Mouse (Mus musculus): ENCODE results near the gene Setx. TPM values are rescaled to one million over a fixed set of nuclear protein-coding genes. Genes with fewer than 3 reads are reported as not detected.

The Setx gene
- polyA plus RNA-seq, 1 experiment from 2014 or later: 14.0 TPM

DNA sequence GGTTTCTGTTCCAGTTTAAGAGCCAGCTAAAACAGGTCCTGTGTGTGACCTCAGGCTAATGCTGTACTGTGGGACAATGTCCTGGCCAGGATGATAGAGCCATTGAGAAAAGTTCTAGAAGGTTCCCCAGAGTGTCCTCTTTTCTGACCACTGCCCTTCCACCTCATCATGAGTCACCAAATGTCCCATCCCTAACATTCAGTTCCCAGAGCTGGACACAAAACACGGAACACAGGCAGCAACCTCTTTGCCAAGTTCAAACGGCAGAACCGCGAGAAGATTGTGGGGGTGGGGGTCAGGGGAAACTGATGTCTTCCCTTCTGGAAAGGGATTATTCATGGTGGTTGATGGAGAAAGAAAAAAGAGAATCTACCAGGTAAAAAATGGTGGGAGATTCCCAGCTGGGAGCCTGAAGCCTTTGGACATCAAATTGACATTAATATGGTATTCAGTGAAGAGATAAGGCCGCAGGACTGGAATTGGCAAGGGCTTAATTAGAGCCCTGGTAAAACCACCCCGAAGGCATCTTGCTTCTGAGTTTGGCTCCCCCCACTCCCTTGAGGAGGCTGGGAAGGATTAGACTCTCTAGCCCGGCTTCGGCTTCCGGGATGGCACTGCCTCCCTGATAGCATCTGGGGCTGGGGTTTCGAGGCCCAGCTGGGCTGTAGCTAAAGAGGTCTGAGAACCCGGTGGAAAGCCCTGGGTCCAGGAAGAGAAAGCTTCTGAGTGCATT, 77.4 kb downstream of the Setx start:
- DNase-seq (ENCODE audit: low spot score): no peak
- WGBS: 57% methylated on average over 11 of the region's 11 CpGs
- Histone ChIP-seq H3K4me3 (no peak overlapping the region), H3K27ac (replicated peaks) (no peak overlapping the region), H3K9me3 (no peaks in the 10 kb centered on the region), H3K36me3 (replicated peaks) (no peaks in the 10 kb centered on the region), H3K27me3 (replicated peaks; ENCODE audit: low read depth, poor library complexity, severe bottlenecking) (peaks cover 54% of the 10 kb centered on the region), H3K4me1 (peaks cover 7% of the 10 kb centered on the region; the same call in 1 of the 2 replicates)

DNA sequence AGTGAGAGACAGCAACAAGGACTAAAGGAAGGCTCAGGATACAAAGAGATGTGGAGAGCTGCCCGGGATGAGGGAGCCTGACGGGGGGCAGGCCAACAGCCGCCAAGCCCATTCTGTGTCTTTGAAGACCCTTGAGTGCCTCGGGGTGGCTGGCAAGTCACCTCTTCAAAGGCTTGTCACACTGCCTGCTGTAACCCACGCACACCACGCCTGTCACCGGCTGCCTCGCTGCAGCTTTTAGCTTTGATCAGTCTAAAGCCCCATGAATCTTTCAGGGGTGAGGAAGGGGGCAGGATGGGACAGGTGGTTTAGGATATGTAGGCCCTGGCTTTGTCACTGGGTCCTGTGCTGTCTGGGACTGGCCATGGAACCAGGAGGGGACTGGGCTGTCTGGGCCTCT, 82.2 kb downstream of the Setx start:
- Histone ChIP-seq H3K4me1 (peaks cover 7% of the 10 kb centered on the region; the same call in 1 of the 2 replicates), H3K36me3 (replicated peaks) (no peaks in the 10 kb centered on the region), H3K27ac (replicated peaks) (no peak overlapping the region), H3K9me3 (no peaks in the 10 kb centered on the region), H3K4me3 (no peak overlapping the region), H3K27me3 (replicated peaks; ENCODE audit: low read depth, poor library complexity, severe bottlenecking) (peaks cover 27% of the 10 kb centered on the region)
- WGBS: 29% methylated on average over 8 of the region's 8 CpGs
- no peak for DNase-seq (ENCODE audit: low spot score)

DNA sequence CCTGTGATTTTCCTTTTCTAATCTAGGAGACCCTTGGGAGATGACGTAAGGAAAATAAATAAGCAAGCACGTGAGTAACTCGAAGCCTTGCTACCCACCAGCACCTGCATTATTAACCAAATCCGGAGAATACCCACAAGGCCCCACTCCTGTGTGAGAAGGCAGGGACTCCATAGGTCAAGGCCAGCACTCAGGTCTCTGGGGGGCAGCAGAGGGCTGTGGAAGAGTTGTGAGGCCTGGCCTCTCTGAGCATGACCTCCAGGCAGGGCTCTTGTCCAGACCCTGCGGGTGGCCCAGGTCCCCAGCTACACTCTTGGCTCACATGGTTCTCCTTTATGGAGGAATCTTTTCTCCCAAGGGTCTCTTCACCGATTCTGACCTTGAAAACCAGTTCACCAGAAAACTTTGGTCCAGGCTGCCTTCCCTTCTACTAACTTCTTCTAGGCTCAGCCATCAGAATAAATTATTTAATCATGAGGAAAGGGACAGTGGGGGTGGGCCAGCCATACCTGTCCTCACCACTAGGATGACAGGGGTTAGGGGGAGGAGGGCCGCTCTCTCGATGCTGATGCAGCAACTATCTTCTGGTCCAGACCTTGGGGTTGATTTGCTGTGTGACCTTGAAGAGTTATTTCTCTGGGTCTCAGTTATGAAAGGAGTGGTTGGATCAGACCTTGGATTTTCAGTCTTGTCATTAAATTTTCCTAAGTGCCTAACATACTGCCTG, 92.5 kb downstream of the Setx start:
- Histone ChIP-seq H3K27me3 (replicated peaks; ENCODE audit: low read depth, poor library complexity, severe bottlenecking) (no peaks in the 10 kb centered on the region), H3K27ac (replicated peaks) (no peak overlapping the region), H3K36me3 (replicated peaks) (no peaks in the 10 kb centered on the region), H3K4me3 (no peak overlapping the region), H3K9me3 (no peaks in the 10 kb centered on the region), H3K4me1 (peaks cover 16% of the 10 kb centered on the region)
- 51% methylated on average over 8 of the region's 8 CpGs for WGBS
- DNase-seq (ENCODE audit: low spot score): peak; percentile 59

DNA sequence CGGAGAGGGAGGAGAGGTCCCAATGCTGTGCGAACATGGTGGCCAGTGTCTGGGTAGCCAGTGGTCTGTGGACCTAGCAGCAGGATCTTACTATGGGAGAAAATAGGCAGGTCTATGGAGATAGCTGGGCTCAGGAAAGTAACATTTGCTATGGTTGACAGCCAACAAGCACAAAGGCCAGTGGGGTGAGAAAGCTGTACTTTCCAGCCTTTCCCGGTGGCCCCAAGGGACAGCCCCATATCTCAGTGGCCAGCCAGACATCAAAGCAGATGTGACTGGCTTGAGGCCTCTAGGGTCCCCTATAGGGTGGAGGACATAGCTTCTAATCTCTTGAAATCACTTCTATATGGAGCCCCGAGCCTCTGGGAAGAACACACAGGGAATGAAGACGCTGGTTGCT, 93.1 kb downstream of the Setx start:
- 91% methylated on average over 5 of the region's 5 CpGs for WGBS
- Histone ChIP-seq H3K27ac (replicated peaks) (no peak overlapping the region), H3K36me3 (replicated peaks) (no peaks in the 10 kb centered on the region), H3K9me3 (no peaks in the 10 kb centered on the region), H3K4me3 (no peak overlapping the region), H3K4me1 (peaks cover 19% of the 10 kb centered on the region), H3K27me3 (replicated peaks; ENCODE audit: low read depth, poor library complexity, severe bottlenecking) (no peaks in the 10 kb centered on the region)
- DNase-seq (ENCODE audit: low spot score): no peak

DNA sequence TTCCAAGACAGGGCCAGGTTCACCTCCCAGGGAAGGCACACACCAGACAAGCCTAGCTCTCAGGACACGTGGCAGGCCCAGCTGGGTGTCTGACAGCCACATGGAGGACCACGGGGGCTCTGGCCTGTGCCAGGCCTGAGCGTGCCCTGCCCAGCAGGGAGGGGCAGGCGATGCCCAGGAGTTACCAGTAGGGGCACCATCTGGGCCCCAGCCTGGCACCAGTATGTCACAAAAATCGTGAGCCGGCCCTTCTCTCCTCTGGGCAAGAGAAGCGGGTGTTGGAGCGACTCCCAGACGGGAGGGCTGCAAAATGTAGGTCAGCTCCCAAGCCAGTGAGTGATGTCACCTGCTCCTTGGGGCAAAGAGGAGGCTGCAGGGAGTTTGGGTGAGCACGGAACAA, 93.9 kb downstream of the Setx start:
- no peaks in the 10 kb centered on the region for H3K9me3 ChIP-seq
- H3K27me3 ChIP-seq (replicated peaks; ENCODE audit: low read depth, poor library complexity, severe bottlenecking): no peaks in the 10 kb centered on the region
- peaks cover 26% of the 10 kb centered on the region for H3K4me1 ChIP-seq
- H3K36me3 ChIP-seq (replicated peaks): no peaks in the 10 kb centered on the region
- H3K4me3 ChIP-seq: no peak overlapping the region
- DNase-seq (ENCODE audit: low spot score): no peak
- no peak overlapping the region for H3K27ac ChIP-seq (replicated peaks)
- 77% methylated on average over 10 of the region's 10 CpGs for WGBS

DNA sequence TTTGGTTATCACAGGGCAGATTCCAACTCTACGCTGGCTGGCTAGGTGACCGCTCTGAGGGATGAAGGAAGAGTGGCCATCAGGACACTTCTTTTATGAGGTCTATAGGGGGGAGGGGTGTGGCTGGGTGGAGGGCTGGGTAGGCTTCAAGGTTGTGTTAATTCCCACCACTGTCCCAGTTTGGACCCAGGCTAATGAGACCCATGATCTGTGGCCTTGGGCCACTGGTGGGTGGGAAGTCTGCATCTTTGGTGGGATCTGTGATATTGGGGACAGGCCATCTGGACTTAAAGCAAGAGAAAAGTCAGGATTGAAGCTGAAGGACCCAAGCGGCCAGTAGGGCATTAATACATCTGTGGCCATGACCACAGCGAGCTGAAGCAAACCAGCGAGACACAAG, 94.8 kb downstream of the Setx start:
- Histone ChIP-seq H3K27ac (replicated peaks) (no peak overlapping the region), H3K4me3 (no peak overlapping the region), H3K36me3 (replicated peaks) (no peaks in the 10 kb centered on the region), H3K9me3 (no peaks in the 10 kb centered on the region), H3K27me3 (replicated peaks; ENCODE audit: low read depth, poor library complexity, severe bottlenecking) (0 out of 2 replicates have a peak, but pooled peaks cover 6% of the 10 kb centered on the region), H3K4me1 (peaks cover 28% of the 10 kb centered on the region)
- WGBS: 88% methylated on average over 5 of the region's 5 CpGs
- DNase-seq (ENCODE audit: low spot score): no peak

DNA sequence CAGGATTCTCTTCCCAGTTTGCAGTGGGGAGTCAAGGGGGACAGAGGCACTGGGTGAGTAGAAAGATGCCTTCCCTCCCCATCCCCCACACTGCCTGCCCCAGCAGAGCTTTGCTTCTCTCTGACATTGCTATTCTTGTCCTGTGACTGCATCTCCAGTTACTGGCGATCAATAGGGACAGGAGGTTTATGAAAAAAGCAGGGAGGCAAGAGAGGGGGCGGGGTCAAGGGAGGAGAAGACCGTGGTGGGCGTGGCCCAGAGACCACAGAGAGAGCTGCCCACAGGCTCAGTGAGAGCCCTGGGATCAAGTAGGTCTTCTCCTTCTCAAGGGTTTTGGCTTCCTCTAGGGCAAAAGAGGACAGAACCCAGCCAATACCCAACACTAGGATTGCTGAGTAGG, 98.3 kb downstream of the Setx start:
- DNase-seq (ENCODE audit: low spot score): peak; percentile 73
- Histone ChIP-seq H3K4me1 (peaks cover 23% of the 10 kb centered on the region), H3K27ac (replicated peaks) (no peak overlapping the region), H3K36me3 (replicated peaks) (no peaks in the 10 kb centered on the region), H3K27me3 (replicated peaks; ENCODE audit: low read depth, poor library complexity, severe bottlenecking) (0 out of 2 replicates have a peak, but pooled peaks cover 8% of the 10 kb centered on the region), H3K9me3 (no peaks in the 10 kb centered on the region), H3K4me3 (no peak overlapping the region)
- WGBS: 7% methylated on average over 4 of the region's 4 CpGs

DNA sequence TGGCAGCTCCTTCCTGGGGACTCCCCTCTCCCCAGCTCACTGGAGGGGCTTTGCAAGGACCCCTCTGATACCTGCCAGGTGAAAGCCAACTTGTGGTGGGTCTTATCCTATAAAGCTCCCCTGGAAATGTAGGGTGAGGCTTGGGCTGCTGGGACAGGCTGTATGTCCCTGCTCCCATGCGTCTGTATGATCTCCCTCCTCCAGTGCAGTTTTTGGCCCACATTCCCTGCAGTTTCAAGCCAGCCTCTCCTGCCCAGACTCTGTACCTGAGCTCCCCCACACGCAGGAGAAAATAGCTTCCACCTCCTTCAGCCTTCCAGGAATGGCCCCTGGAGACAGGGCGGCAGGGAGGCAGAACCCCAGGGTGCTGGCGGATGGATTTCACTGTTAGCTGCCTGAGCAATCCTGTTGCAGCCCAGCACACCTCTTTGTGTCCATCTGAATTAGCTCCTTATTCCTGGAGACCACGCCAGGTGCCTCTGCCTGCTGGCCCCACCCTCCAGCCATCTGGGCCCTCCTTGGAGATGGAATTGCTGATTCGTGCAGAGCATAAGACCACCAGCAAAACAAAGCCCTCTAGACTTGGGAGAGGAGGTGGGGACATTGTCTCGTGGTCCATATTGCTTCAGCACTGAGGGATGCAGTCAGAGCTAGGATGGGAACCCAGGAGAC, 99.7 kb downstream of the Setx start:
- DNase-seq (ENCODE audit: low spot score): no peak
- 40% methylated on average over 7 of the region's 7 CpGs for WGBS
- 0 out of 2 replicates have a peak, but pooled peaks cover 8% of the 10 kb centered on the region for H3K27me3 ChIP-seq (replicated peaks; ENCODE audit: low read depth, poor library complexity, severe bottlenecking)
- H3K36me3 ChIP-seq (replicated peaks): no peaks in the 10 kb centered on the region
- H3K9me3 ChIP-seq: no peaks in the 10 kb centered on the region
- H3K4me3 ChIP-seq: no peak overlapping the region
- no peak overlapping the region for H3K27ac ChIP-seq (replicated peaks)
- H3K4me1 ChIP-seq: peaks cover 23% of the 10 kb centered on the region

DNA sequence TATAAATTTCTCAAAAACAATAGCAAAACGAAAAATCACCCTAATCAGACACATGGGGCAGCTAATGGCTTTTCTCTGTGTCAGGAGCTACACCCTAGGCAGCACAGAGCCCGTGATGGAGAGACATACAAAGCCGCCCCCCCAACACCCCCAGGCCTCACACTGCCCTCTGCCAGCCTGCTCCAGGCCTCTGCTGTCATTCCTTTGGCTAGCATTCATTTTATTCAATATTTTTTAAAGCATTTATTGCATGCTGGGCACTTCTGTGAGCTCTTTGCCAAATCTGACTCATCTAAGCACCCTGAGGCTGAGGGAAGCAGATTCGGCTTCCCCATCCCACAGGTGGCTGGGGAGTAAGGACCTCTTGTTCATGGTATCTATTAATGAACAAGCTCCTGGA, 102.7 kb downstream of the Setx start:
- Histone ChIP-seq H3K27me3 (replicated peaks; ENCODE audit: low read depth, poor library complexity, severe bottlenecking) (peaks cover 13% of the 10 kb centered on the region; the same call in 1 of the 2 replicates), H3K27ac (replicated peaks) (no peak overlapping the region), H3K4me3 (no peak overlapping the region), H3K36me3 (replicated peaks) (no peaks in the 10 kb centered on the region), H3K4me1 (peaks cover 19% of the 10 kb centered on the region), H3K9me3 (no peaks in the 10 kb centered on the region)
- no peak for DNase-seq (ENCODE audit: low spot score)
- WGBS: 72% methylated on average over 4 of the region's 4 CpGs

DNA sequence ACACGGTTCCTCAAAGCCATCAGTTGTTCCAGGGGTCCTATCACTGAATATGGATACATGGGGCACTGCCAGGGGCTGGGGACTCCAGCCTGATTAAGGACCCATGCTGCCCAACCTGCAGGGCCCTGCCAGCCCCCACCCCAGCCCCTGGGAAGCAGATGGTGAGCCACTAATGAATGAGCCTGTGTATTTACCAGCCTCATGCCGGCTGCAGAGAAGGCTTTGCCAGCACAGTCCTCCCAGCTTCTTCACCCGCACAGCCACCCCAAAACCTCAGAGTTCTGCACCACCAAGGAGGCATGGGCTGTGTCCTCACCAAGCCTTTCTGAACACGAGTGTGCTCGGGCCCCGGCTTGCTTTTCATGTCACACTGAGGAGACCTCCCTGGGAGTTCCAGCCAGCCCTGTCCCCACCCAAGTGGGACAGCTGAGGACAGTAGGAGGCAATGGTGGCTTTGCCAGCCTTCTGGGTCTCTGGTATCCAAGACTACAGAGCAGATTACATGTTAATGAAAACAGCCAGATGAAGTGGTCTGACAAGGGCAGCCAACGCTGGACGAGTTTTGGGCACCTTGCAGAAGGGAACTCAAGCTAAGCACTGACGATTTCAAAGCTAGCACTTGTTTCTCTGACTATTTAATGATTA, 106.3 kb downstream of the Setx start:
- no peak overlapping the region for H3K4me3 ChIP-seq
- no peak for DNase-seq (ENCODE audit: low spot score)
- no peaks in the 10 kb centered on the region for H3K9me3 ChIP-seq
- 78% methylated on average over 9 of the region's 9 CpGs for WGBS
- no peaks in the 10 kb centered on the region for H3K36me3 ChIP-seq (replicated peaks)
- peaks cover 12% of the 10 kb centered on the region; the same call in 1 of the 2 replicates for H3K27me3 ChIP-seq (replicated peaks; ENCODE audit: low read depth, poor library complexity, severe bottlenecking)
- H3K27ac ChIP-seq (replicated peaks): no peak overlapping the region
- H3K4me1 ChIP-seq: peaks cover 12% of the 10 kb centered on the region
